Comparison of ENCODE assay signal across 8 mouse cellular contexts in genomic region chr2:49620626-49621117, GRCm38 (mm10). TPM values are rescaled to one million over a fixed set of nuclear protein-coding genes. Genes with fewer than 3 reads are reported as not detected.
DNase-seq lines count a peak whose midpoint lies in the region; ATAC-seq lines count a peak whose summit lies in the region.
"Had no signal": no experiment of that assay in that cellular context is flagged by ENCODE, and none has a peak within 500 bp of the region (broad histone marks: within the 10 kb centered on the region; RNA-seq: fewer than 3 reads in every experiment).

No protein-coding gene starts in this region.

- 21% methylated on average over 14 of the region's 14 CpGs for WGBS in limb, embryonic 10.5 days

- DNase-seq in Muller cell, postnatal 12 days (ENCODE audit: inconsistent ontology term), result peak; percentile 20
- peak; percentile 71 for DNase-seq in cerebellum, adult 9-10 months
- peak; percentile 42 for DNase-seq in limb, embryonic 10.5 days (ENCODE audit: low spot score)
- peak; percentile 69 to 79 for DNase-seq in right cerebral cortex, postnatal 10 days (ENCODE audit: low spot score in 2 of 2)
- DNase-seq in c-Kit-positive CD71-positive TER-119-positive erythroid progenitor cells, embryonic 14.5 days (ENCODE audit: low spot score), result no peak

- H3K4me3 ChIP-seq in limb, embryonic 10.5 days, result peak overlapping the region; percentile 98

- H3K4me1 ChIP-seq in limb, embryonic 10.5 days, result peaks cover 26% of the 10 kb centered on the region

- peaks cover 19% of the 10 kb centered on the region for H3K36me3 ChIP-seq in limb, embryonic 10.5 days

- H3K27me3 ChIP-seq in limb, embryonic 10.5 days (ENCODE audit: low read depth, poor library complexity, severe bottlenecking), result no peaks in the 10 kb centered on the region

- H3K27ac ChIP-seq in limb, embryonic 10.5 days, result peak overlapping the region; percentile 91; the same call in 1 of the 2 replicates
- H3K27ac ChIP-seq: liver, embryonic 14.5 days had no signal

- ATAC-seq in frontal cortex, adult (ENCODE audit: low TSS enrichment), result peak; percentile 58
- ATAC-seq in monocyte, adult 5-6 weeks (replicated peaks; ENCODE audit: insufficient number of reproducible peaks, low FRiP score, low TSS enrichment, poor library complexity, severe bottlenecking), result no peak

- no peaks in the 10 kb centered on the region for H3K9me3 ChIP-seq in limb, embryonic 10.5 days (replicated peaks)

RNA-seq across cellular contexts. Expression of gene Kif5c, which starts 1.6 kb away (rescaled TPM):
- 13.8 and 14.5 TPM in 2 replicates for polyA plus RNA-seq in limb, embryonic 10.5 days (2016; fragmentation: Nextera tagmentation; extraction: Ambion mirVana)
- total RNA-seq in monocyte, adult 5-6 weeks (2017), result 0.64 to 1.3 TPM in 2 of 3 replicates, not detected in the other
